Mouse (Mus musculus): ENCODE results near the gene Nup43. TPM values are rescaled to one million over a fixed set of nuclear protein-coding genes. Genes with fewer than 3 reads are reported as not detected.

Nup43 gene
- total RNA-seq (2023), result 1 to 10 TPM; 4.8 to 5.9 TPM

DNA sequence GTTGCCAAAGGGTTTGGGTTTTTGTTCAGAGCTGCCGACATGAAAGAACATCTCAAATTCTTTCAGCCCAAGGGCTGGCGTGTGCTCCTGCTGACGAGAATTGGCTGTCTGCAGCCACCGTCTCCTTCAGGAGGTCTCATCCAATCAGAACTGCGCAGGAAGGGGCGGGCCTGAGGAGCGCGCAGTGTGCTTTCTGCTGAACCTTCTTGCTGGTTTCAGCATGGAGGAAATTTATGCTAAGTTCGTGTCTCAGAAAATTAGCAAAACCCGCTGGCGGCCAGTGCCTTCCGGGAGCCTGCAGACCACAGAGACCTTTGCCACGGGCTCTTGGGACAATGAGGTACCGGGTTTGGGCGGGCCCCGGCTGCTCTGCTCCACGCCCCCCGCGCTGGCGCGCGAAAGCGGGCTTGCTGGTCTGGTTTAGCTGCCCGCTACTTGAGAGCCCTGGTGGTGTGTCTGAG, at the start of gene Nup43:
Gene Nup43 (plus strand): TSS at position 162 of the 461 bp plus-strand sequence.

DNA sequence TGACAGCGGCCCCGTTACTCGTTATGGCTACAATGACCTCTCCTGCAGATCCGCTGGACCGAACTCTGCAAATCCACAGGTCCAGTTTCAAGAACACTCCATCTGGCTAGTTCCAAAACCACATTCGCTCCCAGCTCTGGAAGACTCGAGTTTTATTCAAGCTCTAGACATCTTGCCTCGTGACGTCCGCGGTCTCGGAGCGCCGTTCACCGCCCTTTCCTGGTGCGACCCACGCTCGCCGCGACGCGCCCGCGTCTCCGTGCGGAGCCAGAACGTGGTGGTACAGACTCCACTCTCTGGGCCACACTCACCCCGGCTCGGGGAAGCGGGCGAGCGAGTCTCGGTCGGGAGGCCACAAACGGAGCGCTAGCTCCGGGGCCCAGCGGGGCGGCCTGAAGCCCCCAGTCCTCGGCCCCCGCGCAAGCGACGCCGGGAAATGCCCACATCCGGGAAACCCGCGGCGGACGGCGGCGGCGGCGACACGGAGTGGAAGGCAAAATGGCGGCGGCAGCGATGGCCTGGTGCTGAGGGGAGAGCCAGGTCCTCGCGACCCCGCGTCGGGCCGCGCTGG, 13.5 kb downstream of the Nup43 start, which contains the start of the genes Pcmt1 and Lats1:
Gene Pcmt1 (minus strand): TSS at position 406 of the 571 bp plus-strand sequence.
Gene Lats1 (plus strand): TSS at position 484 of the 571 bp plus-strand sequence.

DNA sequence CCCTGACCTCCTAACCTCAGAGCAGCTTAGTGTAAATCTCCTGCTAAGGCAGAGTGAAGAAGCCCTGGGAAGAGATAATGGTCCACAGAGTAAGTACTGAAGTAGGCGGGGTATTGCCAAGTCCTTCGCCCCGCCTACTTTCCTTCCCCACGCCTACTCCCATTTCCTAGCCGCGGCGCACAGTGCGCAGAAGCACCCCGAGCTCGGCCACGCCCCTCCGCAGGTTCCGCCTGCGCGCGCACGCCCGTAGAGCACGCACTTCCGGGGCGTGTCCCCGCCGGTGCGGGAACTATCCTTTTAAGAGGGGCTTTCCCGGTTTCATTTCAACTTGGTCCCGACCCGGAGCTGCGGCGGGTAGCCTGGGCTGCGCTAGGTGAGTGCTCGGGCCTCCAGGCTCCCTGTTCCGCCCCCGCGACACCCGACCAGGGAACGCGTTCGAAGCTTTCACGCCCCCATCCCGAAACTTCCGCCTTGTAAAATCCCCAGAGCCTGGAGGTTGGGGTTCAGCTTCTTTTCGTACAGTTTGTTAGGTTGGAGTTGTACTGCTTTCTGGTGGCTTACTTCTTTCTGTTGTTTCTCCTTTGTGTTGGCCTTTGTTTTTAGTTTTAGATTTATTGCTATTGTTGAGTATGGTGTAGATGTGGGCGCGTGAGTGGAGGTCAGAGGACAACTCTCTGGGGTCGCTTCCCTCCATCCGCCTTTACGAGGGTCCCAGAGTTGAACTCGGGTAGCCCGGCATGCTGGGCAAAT, 58.6 kb downstream of the Nup43 start, which contains the start of gene Katna1:
Gene Katna1 (plus strand): TSS at position 250 of the 750 bp plus-strand sequence.

Other genes with a start within 250 kb of the Nup43 start
- gene Ulbp1, start 193.9 kb upstream of the Nup43 start, total RNA-seq (2023), result 1 to 10 TPM; 2.7 to 4.9 TPM
- under 1 TPM; 0.64 to 0.66 TPM for gene Lrp11, start 77.7 kb upstream of the Nup43 start, total RNA-seq (2023)
- 10 to 100 TPM; 37.6 to 44.6 TPM for gene Pcmt1, start 13.6 kb downstream of the Nup43 start, total RNA-seq (2023)
- 10 to 100 TPM; 31.2 to 33.4 TPM for gene Lats1, start 13.7 kb downstream of the Nup43 start, total RNA-seq (2023)
- 10 to 100 TPM; 36.9 to 40.9 TPM for gene Katna1, start 58.5 kb downstream of the Nup43 start, total RNA-seq (2023)
- 10 to 100 TPM; 33.8 to 36.1 TPM for gene Ginm1, start 125.3 kb downstream of the Nup43 start, total RNA-seq (2023)
- 10 to 100 TPM; 42.6 to 45.5 TPM for gene Ppil4, start 125.4 kb downstream of the Nup43 start, total RNA-seq (2023)
- gene Zc3h12d, start 165.0 kb downstream of the Nup43 start, total RNA-seq (2023), result 10 to 100 TPM; 23.9 to 25.5 TPM